Mouse (Mus musculus) neural tube, embryonic 11.5 days (tissue): Measurements from ENCODE around the gene Sgcd. TPM values are rescaled to one million over a fixed set of nuclear protein-coding genes. Genes with fewer than 3 reads are reported as not detected.

ENCODE experiments used
- ATAC-seq: fragments of 200-750 bp; cut with Nextera tagmentation; 2 replicates; pipeline ENCODE4 v1.8.0; 2017; ENCODE audit warnings: moderate number of reproducible peaks, mild to moderate bottlenecking, moderate TSS enrichment, moderate library complexity; ENCODE audit not compliant: insufficient read depth, low FRiP score, low TSS enrichment
- DNase-seq: peaks from one replicate; pipeline ENCODE4 v3.0.0-alpha.2; 2015; ENCODE audit warnings: low spot score
- H3K27ac ChIP-seq: fragments of 300-500 bp; sonication (generic); 2 replicates; pipeline ENCODE4 v1.5.1; 2014; ENCODE audit warnings: low read depth, mild to moderate bottlenecking, low read length
- H3K27me3 ChIP-seq: fragments of 300-500 bp; sonication (generic); 2 replicates; pipeline ENCODE4 v1.6.1; 2014; ENCODE audit warnings: mild to moderate bottlenecking, low read length, mixed read lengths; ENCODE audit not compliant: control insufficient read depth, insufficient read depth
- H3K36me3 ChIP-seq: fragments of 300-500 bp; sonication (generic); 2 replicates; pipeline ENCODE4 v1.6.1; 2014; ENCODE audit warnings: mild to moderate bottlenecking, low read length, moderate library complexity, mixed read lengths; ENCODE audit not compliant: control insufficient read depth, insufficient read depth
- H3K4me1 ChIP-seq: fragments of 300-500 bp; sonication (generic); 2 replicates; pipeline ENCODE4 v1.6.1; 2014; ENCODE audit warnings: low read length, mixed read lengths; ENCODE audit not compliant: control insufficient read depth, insufficient read depth
- H3K4me2 ChIP-seq: fragments of 300-500 bp; sonication (generic); 2 replicates; pipeline ENCODE4 v1.6.1; 2014; ENCODE audit warnings: low read depth, mild to moderate bottlenecking, moderate library complexity
- H3K4me3 ChIP-seq: fragments of 300-500 bp; sonication (generic); 2 replicates; pipeline ENCODE4 v1.5.1; 2014; ENCODE audit warnings: low read depth, low read length
- H3K9ac ChIP-seq: fragments of 300-500 bp; sonication (generic); 2 replicates; pipeline ENCODE4 v1.6.1; 2014; ENCODE audit warnings: mild to moderate bottlenecking, low read length
- H3K9me3 ChIP-seq: fragments of 300-500 bp; sonication (generic); 2 replicates; pipeline ENCODE4 v1.6.1; 2016; ENCODE audit warnings: low read length; ENCODE audit not compliant: control insufficient read depth
- WGBS: fragments of 180-500 bp; shearing (Covaris S2); extraction: QIAGEN DNeasy Blood & Tissue Kit; methylation state at CpG from one replicate; pipeline ENCODE4 v1.1.7; 2014; 5-methylcytosine and 5-hydroxymethylcytosine counted together
- polyA plus RNA-seq: library from polyadenylated mRNA; unstranded; fragments of >200 nt; fragmentation: Nextera tagmentation; extraction: Ambion mirVana; gene quantifications from 2 replicates; pipeline ENCODE4 v1.2.1, GENCODE M21; 2014

The Sgcd gene
- polyA plus RNA-seq, 1 experiment from 2014 or later, result 1.5 TPM

GRCm38 (mm10) chr11:47333702-47334101 lies 655.1 kb downstream of the Sgcd start:
- H3K36me3 ChIP-seq, result no peaks in the 10 kb centered on the region
- H3K27ac ChIP-seq, result no peak overlapping the region
- no peaks in the 10 kb centered on the region for H3K9me3 ChIP-seq
- H3K4me3 ChIP-seq, result no peak overlapping the region
- no peaks in the 10 kb centered on the region for H3K4me1 ChIP-seq
- H3K27me3 ChIP-seq, result no peaks in the 10 kb centered on the region
- no peak overlapping the region for H3K9ac ChIP-seq
- 88% methylated on average over 2 of the region's 2 CpGs for WGBS
- ATAC-seq (no peak), DNase-seq (no peak)
- no peak overlapping the region for H3K4me2 ChIP-seq

GRCm38 (mm10) chr11:47305579-47305978 lies 683.2 kb downstream of the Sgcd start:
- Histone ChIP-seq H3K27ac (no peak overlapping the region), H3K27me3 (no peaks in the 10 kb centered on the region), H3K9me3 (no peaks in the 10 kb centered on the region), H3K4me3 (no peak overlapping the region), H3K4me2 (no peak overlapping the region), H3K9ac (no peak overlapping the region), H3K4me1 (no peaks in the 10 kb centered on the region), H3K36me3 (no peaks in the 10 kb centered on the region)
- ATAC-seq, result no peak
- no peak for DNase-seq

GRCm38 (mm10) chr11:47304702-47305450 lies 683.9 kb downstream of the Sgcd start:
- ATAC-seq (no peak), DNase-seq (no peak)

DNA sequence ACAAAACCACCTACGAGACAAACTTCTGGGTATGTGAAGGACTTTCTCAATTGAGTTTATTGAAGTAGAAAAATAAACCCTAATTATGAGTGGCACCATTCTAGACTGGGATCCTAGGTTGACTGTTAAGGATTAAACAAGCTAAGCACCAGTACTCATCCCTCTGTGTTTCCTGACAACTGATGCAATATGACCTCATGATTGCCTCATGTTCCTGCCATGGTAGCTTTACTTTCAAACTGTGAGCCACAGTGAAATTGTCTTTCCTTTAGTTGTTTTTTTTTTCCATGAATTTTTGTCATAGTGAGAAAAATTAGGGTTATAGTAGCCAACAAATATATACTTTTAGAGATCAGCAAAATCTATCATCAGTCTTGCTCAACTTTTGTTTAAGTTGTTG lies 689.0 kb downstream of the Sgcd start:
- no peak overlapping the region for H3K9ac ChIP-seq
- no peak overlapping the region for H3K4me3 ChIP-seq
- H3K4me2 ChIP-seq, result no peak overlapping the region
- no peak overlapping the region for H3K27ac ChIP-seq
- DNase-seq, result no peak
- no peaks in the 10 kb centered on the region for H3K27me3 ChIP-seq
- no peaks in the 10 kb centered on the region for H3K4me1 ChIP-seq
- H3K36me3 ChIP-seq, result no peaks in the 10 kb centered on the region
- no peaks in the 10 kb centered on the region for H3K9me3 ChIP-seq
- 82% methylated on average over 1 of the region's 1 CpGs for WGBS
- ATAC-seq, result no peak

More at GRCm38 (mm10) chr11:47304702-47305450, 683.9 kb downstream of the Sgcd start:
- H3K4me2 ChIP-seq, result no peak overlapping the region
- no peak overlapping the region for H3K4me3 ChIP-seq
- no peak overlapping the region for H3K27ac ChIP-seq
- H3K9me3 ChIP-seq, result no peaks in the 10 kb centered on the region
- H3K9ac ChIP-seq, result no peak overlapping the region
- no peaks in the 10 kb centered on the region for H3K36me3 ChIP-seq
- no peaks in the 10 kb centered on the region for H3K4me1 ChIP-seq
- no peaks in the 10 kb centered on the region for H3K27me3 ChIP-seq
- 90% methylated on average over 12 of the region's 12 CpGs for WGBS

GRCm38 (mm10) chr11:47297805-47298340 lies 690.9 kb downstream of the Sgcd start:
- ATAC-seq (no peak), DNase-seq (no peak)
- H3K9ac ChIP-seq, result no peak overlapping the region
- no peaks in the 10 kb centered on the region for H3K36me3 ChIP-seq
- no peaks in the 10 kb centered on the region for H3K9me3 ChIP-seq
- no peaks in the 10 kb centered on the region for H3K4me1 ChIP-seq
- H3K4me3 ChIP-seq, result no peak overlapping the region
- no peak overlapping the region for H3K27ac ChIP-seq
- H3K27me3 ChIP-seq, result no peaks in the 10 kb centered on the region
- no peak overlapping the region for H3K4me2 ChIP-seq
- 88% methylated on average over 1 of the region's 1 CpGs for WGBS

GRCm38 (mm10) chr11:47294741-47295140 lies 694.0 kb downstream of the Sgcd start:
- Histone ChIP-seq H3K4me2 (no peak overlapping the region), H3K4me3 (no peak overlapping the region), H3K9ac (no peak overlapping the region), H3K27me3 (no peaks in the 10 kb centered on the region), H3K27ac (no peak overlapping the region), H3K36me3 (no peaks in the 10 kb centered on the region), H3K9me3 (no peaks in the 10 kb centered on the region), H3K4me1 (no peaks in the 10 kb centered on the region)
- WGBS, result 89% methylated on average over 1 of the region's 1 CpGs
- ATAC-seq (no peak), DNase-seq (no peak)

DNA sequence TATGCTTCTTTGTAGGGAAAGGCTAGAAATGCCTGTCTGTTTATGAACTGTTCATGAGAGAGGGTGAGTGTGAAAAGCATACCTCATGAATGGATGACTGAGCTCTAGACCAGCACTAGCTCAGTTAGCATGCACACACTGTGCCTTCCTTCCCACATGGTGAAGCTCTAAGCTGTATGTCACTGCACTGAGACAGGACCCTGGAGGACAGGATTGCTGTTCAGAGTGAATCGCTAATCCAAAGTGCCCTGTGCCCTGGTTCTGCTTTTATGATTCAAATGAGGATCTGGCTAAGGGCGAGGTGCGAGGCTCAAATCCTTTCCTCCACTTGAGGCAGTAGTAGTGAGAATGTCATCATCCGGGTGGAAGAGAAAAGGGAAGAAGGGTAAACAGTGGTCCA lies 712.2 kb downstream of the Sgcd start:
- H3K36me3 ChIP-seq, result no peaks in the 10 kb centered on the region
- 37% methylated on average over 4 of the region's 4 CpGs for WGBS
- DNase-seq (no peak), ATAC-seq (no peak)
- no peak overlapping the region for H3K4me3 ChIP-seq
- H3K9ac ChIP-seq, result no peak overlapping the region
- no peaks in the 10 kb centered on the region for H3K4me1 ChIP-seq
- H3K27ac ChIP-seq, result no peak overlapping the region
- H3K4me2 ChIP-seq, result no peak overlapping the region
- no peaks in the 10 kb centered on the region for H3K9me3 ChIP-seq
- H3K27me3 ChIP-seq, result no peaks in the 10 kb centered on the region

GRCm38 (mm10) chr11:47268556-47268955 lies 720.2 kb downstream of the Sgcd start:
- no peaks in the 10 kb centered on the region for H3K4me1 ChIP-seq
- H3K4me3 ChIP-seq, result no peak overlapping the region
- H3K27me3 ChIP-seq, result no peaks in the 10 kb centered on the region
- 86% methylated on average over 4 of the region's 4 CpGs for WGBS
- H3K9me3 ChIP-seq, result no peaks in the 10 kb centered on the region
- no peaks in the 10 kb centered on the region for H3K36me3 ChIP-seq
- ATAC-seq, result no peak
- H3K4me2 ChIP-seq, result no peak overlapping the region
- no peak overlapping the region for H3K27ac ChIP-seq
- H3K9ac ChIP-seq, result no peak overlapping the region
- no peak for DNase-seq

- DNase-seq (no peak), ATAC-seq (no peak)
- WGBS, result 85% methylated on average over 9 of the region's 9 CpGs
Measured at GRCm38 (mm10) chr11:47264267-47264984, 724.3 kb downstream of the Sgcd start.

More at GRCm38 (mm10) chr11:47264267-47264984, 724.3 kb downstream of the Sgcd start:
- H3K9ac ChIP-seq, result no peak overlapping the region
- no peaks in the 10 kb centered on the region for H3K9me3 ChIP-seq
- no peak overlapping the region for H3K4me3 ChIP-seq
- no peaks in the 10 kb centered on the region for H3K36me3 ChIP-seq
- H3K27me3 ChIP-seq, result no peaks in the 10 kb centered on the region
- H3K4me2 ChIP-seq, result no peak overlapping the region
- H3K27ac ChIP-seq, result no peak overlapping the region
- H3K4me1 ChIP-seq, result no peaks in the 10 kb centered on the region
